Mouse (Mus musculus) heart, adult 2 months (tissue): ENCODE results near the gene Nisch.

Experiments used
- CTCF ChIP-seq: fragments of 200-600 bp; IDR thresholded peaks from 2 replicates; pipeline ENCODE4 v1.8.1; 2022; ENCODE audit warnings: antibody characterized with exemption, mild to moderate bottlenecking, moderate library complexity
- EP300 ChIP-seq: fragments of 200-500 bp; IDR thresholded peaks from 2 replicates; pipeline ENCODE4 v1.6.1; 2011; ENCODE audit warnings: low read depth, low read length, control low read depth; ENCODE audit not compliant: insufficient read depth
- POLR2A ChIP-seq: fragments of 200-500 bp; IDR thresholded peaks from 2 replicates; pipeline ENCODE4 v1.6.1; 2011; ENCODE audit warnings: mild to moderate bottlenecking, low read depth, low read length, control low read depth; ENCODE audit not compliant: insufficient read depth

DNA sequence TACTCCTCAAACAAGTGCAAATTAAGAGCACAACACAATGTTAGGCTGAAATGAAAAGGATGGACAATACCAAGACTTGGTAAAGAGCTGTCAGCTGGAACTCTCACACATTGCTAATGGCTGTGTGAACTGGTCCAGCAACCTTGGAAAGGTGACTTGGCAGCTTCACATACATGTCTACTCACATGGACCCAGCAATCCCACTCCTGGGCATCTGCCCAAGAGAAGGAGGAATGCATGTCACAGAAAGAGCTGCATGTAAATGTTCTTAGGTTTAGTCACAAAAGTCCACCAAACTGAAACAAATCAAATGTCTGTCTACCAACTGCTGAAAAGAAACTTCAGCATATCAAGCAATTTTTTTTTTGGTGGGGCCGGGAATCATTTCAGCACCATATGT lies 29.2 kb upstream of the Nisch start:
- TF ChIP-seq CTCF (no peak), POLR2A (no peak), EP300 (no peak)
